Mouse (Mus musculus): ENCODE measurements around the gene Tent2.

DNA sequence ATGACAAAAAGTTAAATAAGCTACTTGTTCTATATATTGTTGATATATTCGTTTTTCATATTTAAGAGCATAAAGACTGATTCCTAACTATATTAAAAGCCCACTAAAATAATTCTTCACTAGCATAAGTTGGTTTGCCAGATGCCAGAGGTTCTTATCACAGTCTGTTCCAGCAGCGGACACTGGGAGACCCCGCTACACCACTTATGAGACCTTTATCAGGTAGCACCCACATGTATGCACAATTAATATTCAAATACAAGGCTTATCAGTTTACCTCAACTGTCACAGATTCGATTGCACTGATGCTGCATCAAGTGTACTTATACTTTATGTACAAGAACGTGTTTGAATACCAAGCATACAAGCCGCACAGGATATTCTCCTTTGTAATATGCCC lies 33.9 kb downstream of the Tent2 start:
- TF ChIP-seq CTCF (conservative IDR thresholded peaks at IDR 0.05; ENCODE audit: insufficient read depth, insufficient read length, low read depth, low read length) (no peak), POLR2A (IDR thresholded peaks at IDR 0.05; ENCODE audit: low read depth, low read length) (no peak)
